Mouse (Mus musculus) heart, embryonic 14.5 days (tissue): ENCODE results near the gene Tfb2m. TPM values are rescaled to one million over a fixed set of nuclear protein-coding genes. Genes with fewer than 3 reads are reported as not detected.

Experiments used
- ATAC-seq: fragments of 200-750 bp; cut with Nextera tagmentation; 2 replicates; pipeline ENCODE4 v1.8.0; 2017; ENCODE audit warnings: low read depth, moderate TSS enrichment; ENCODE audit not compliant: insufficient number of reproducible peaks, insufficient read depth, low FRiP score
- H3K27ac ChIP-seq, 2 experiments: fragments of 200-500 bp in 1 of 2; fragments of 300-500 bp in 1 of 2; sonication (generic) in 1 of 2; replicated peaks in 1 of 2; 2 replicates each; pipeline ENCODE4 v1.5.1; 2012 to 2014; ENCODE audit warnings: low read depth in 2 of 2, low read length in 2 of 2, control low read depth in 1 of 2, mild to moderate bottlenecking in 1 of 2, mixed read lengths in 1 of 2; ENCODE audit not compliant: control insufficient read depth in 1 of 2, insufficient read depth in 1 of 2
- H3K27me3 ChIP-seq: fragments of 300-500 bp; sonication (generic); 2 replicates; pipeline ENCODE4 v1.6.1; 2014; ENCODE audit warnings: mild to moderate bottlenecking, low read length, control low read depth; ENCODE audit not compliant: control insufficient read depth, insufficient read depth
- H3K36me3 ChIP-seq: fragments of 300-500 bp; sonication (generic); 2 replicates; pipeline ENCODE4 v1.6.1; 2014; ENCODE audit warnings: mild to moderate bottlenecking, control low read depth, low read length, mixed read lengths; ENCODE audit not compliant: control insufficient read depth, insufficient read depth
- H3K4me1 ChIP-seq, 2 experiments: fragments of 200-500 bp in 1 of 2; fragments of 300-500 bp in 1 of 2; sonication (generic) in 1 of 2; 2 replicates each; pipeline ENCODE4 v1.6.1; 2012 to 2014; ENCODE audit warnings: low read length in 2 of 2, control low read depth in 1 of 2, mixed read lengths in 1 of 2; ENCODE audit not compliant: control insufficient read depth in 2 of 2, insufficient read depth in 2 of 2
- H3K4me2 ChIP-seq: fragments of 300-500 bp; sonication (generic); 2 replicates; pipeline ENCODE4 v1.6.1; 2014; ENCODE audit warnings: mild to moderate bottlenecking, low read length
- H3K4me3 ChIP-seq, 2 experiments: fragments of 200-500 bp in 1 of 2; fragments of 300-500 bp in 1 of 2; sonication (generic) in 1 of 2; 2 replicates each; pipeline ENCODE4 v1.5.1; 2012 to 2014; ENCODE audit warnings: low read length in 2 of 2, mild to moderate bottlenecking in 2 of 2, control low read depth in 1 of 2, low read depth in 1 of 2, moderate library complexity in 1 of 2; ENCODE audit not compliant: control insufficient read depth in 1 of 2, insufficient read depth in 1 of 2
- H3K9ac ChIP-seq: fragments of 300-500 bp; sonication (generic); 2 replicates; pipeline ENCODE4 v1.6.1; 2014; ENCODE audit warnings: mild to moderate bottlenecking, low read length
- H3K9me3 ChIP-seq: fragments of 300-500 bp; sonication (generic); 2 replicates; pipeline ENCODE4 v1.6.1; 2016; ENCODE audit warnings: low read length, control low read depth; ENCODE audit not compliant: control insufficient read depth
- WGBS: fragments of 180-500 bp; shearing (Covaris S2); extraction: QIAGEN DNeasy Blood & Tissue Kit; methylation state at CpG from one replicate; pipeline ENCODE4 v1.1.7; 2014; 5-methylcytosine and 5-hydroxymethylcytosine counted together
- polyA plus RNA-seq: library from polyadenylated mRNA; unstranded; fragments of >200 nt; fragmentation: Nextera tagmentation; extraction: Ambion mirVana; gene quantifications from 2 replicates; pipeline ENCODE4 v1.2.1, GENCODE M21; 2014

The Tfb2m gene
- polyA plus RNA-seq, 1 experiment from 2014 or later = 29.0 TPM

GRCm38 (mm10) chr1:179556921-179557320 lies 10.9 kb upstream of the Tfb2m start:
- Histone ChIP-seq H3K4me1 (peaks cover 2 to 21% of the 10 kb centered on the region in 2 experiments; a peak in 3 of 4 replicates), H3K36me3 (no peaks in the 10 kb centered on the region), H3K27ac (no peak overlapping the region), H3K27me3 (no peaks in the 10 kb centered on the region), H3K9me3 (no peaks in the 10 kb centered on the region), H3K4me3 (no peak overlapping the region), H3K9ac (no peak overlapping the region), H3K4me2 (no peak overlapping the region)
- 77% methylated on average over 3 of the region's 3 CpGs for WGBS
- no peak for ATAC-seq

GRCm38 (mm10) chr1:179553949-179554347 lies 7.9 kb upstream of the Tfb2m start:
- Histone ChIP-seq H3K4me2 (no peak overlapping the region), H3K36me3 (0 out of 2 replicates have a peak, but pooled peaks cover 5% of the 10 kb centered on the region), H3K4me3 (no peak overlapping the region), H3K4me1 (peaks cover 2 to 22% of the 10 kb centered on the region in 2 experiments; a peak in 3 of 4 replicates), H3K27me3 (no peaks in the 10 kb centered on the region), H3K27ac (no peak overlapping the region), H3K9ac (no peak overlapping the region), H3K9me3 (no peaks in the 10 kb centered on the region)
- 0 out of 2 replicates have a peak, but pooled peaks have one; percentile 47 for ATAC-seq
- 58% methylated on average over 4 of the region's 4 CpGs for WGBS

- Histone ChIP-seq H3K27ac (no peak overlapping the region), H3K4me2 (no peak overlapping the region), H3K36me3 (0 out of 2 replicates have a peak, but pooled peaks cover 5% of the 10 kb centered on the region), H3K27me3 (no peaks in the 10 kb centered on the region), H3K4me1 (peaks cover 3 to 24% of the 10 kb centered on the region in 2 experiments), H3K9ac (no peak overlapping the region), H3K9me3 (no peaks in the 10 kb centered on the region), H3K4me3 (no peak overlapping the region)
- 42% methylated on average over 5 of the region's 5 CpGs for WGBS
- no peak for ATAC-seq
Observed at GRCm38 (mm10) chr1:179553197-179553948, 7.3 kb upstream of the Tfb2m start.

- no peaks in the 10 kb centered on the region for H3K27me3 ChIP-seq
- no peak for ATAC-seq
- H3K27ac ChIP-seq = no peak overlapping the region; a peak in 1 of 4 replicates
- H3K36me3 ChIP-seq = 0 out of 2 replicates have a peak, but pooled peaks cover 5% of the 10 kb centered on the region
- no peak overlapping the region for H3K9ac ChIP-seq
- H3K4me1 ChIP-seq = peaks cover 7 to 30% of the 10 kb centered on the region in 2 experiments
- H3K9me3 ChIP-seq = no peaks in the 10 kb centered on the region
- H3K4me2 ChIP-seq = no peak overlapping the region
- H3K4me3 ChIP-seq = no peak overlapping the region
- 48% methylated on average over 7 of the region's 7 CpGs for WGBS
Observed at GRCm38 (mm10) chr1:179552751-179553150, 6.7 kb upstream of the Tfb2m start.

- Histone ChIP-seq H3K27ac (no peak overlapping the region), H3K9me3 (no peaks in the 10 kb centered on the region), H3K36me3 (0 out of 2 replicates have a peak, but pooled peaks cover 5% of the 10 kb centered on the region), H3K9ac (no peak overlapping the region), H3K4me2 (no peak overlapping the region), H3K4me3 (no peak overlapping the region), H3K4me1 (peaks cover 7 to 37% of the 10 kb centered on the region in 2 experiments), H3K27me3 (no peaks in the 10 kb centered on the region)
- whole genome bisulfite sequencing = 85% methylated on average over 4 of the region's 4 CpGs
- no peak for ATAC-seq
Observed at GRCm38 (mm10) chr1:179551921-179552320, 5.9 kb upstream of the Tfb2m start.

GRCm38 (mm10) chr1:179551336-179551735 lies 5.3 kb upstream of the Tfb2m start:
- ATAC-seq = no peak
- 61% methylated on average over 3 of the region's 3 CpGs for WGBS
- Histone ChIP-seq H3K36me3 (0 out of 2 replicates have a peak, but pooled peaks cover 5% of the 10 kb centered on the region), H3K27me3 (no peaks in the 10 kb centered on the region), H3K9ac (no peak overlapping the region), H3K4me3 (no peak overlapping the region), H3K4me1 (peaks cover 7 to 37% of the 10 kb centered on the region in 2 experiments), H3K27ac (no peak overlapping the region), H3K9me3 (no peaks in the 10 kb centered on the region), H3K4me2 (no peak overlapping the region)

GRCm38 (mm10) chr1:179548996-179549752 lies 3.1 kb upstream of the Tfb2m start:
- H3K27ac ChIP-seq = no peak overlapping the region
- 94% methylated on average over 5 of the region's 5 CpGs for WGBS
- H3K9ac ChIP-seq = no peak overlapping the region
- H3K36me3 ChIP-seq = 0 out of 2 replicates have a peak, but pooled peaks cover 5% of the 10 kb centered on the region
- no peaks in the 10 kb centered on the region for H3K9me3 ChIP-seq
- no peak for ATAC-seq
- no peak overlapping the region for H3K4me2 ChIP-seq
- H3K4me1 ChIP-seq = peaks cover 7 to 41% of the 10 kb centered on the region in 2 experiments
- no peak overlapping the region for H3K4me3 ChIP-seq
- H3K27me3 ChIP-seq = no peaks in the 10 kb centered on the region
